In genomic region chr5:64632171-64632570, GRCm38 (mm10) we compare ENCODE assay signal across 15 mouse cellular contexts.
"Had no signal": no experiment of that assay in that cellular context is flagged by ENCODE, and none has a peak within 500 bp of the region (broad histone marks: within the 10 kb centered on the region; RNA-seq: fewer than 3 reads in every experiment).

No protein-coding gene starts in this region.

- ATAC-seq: liver, postnatal 0 days; lung, postnatal 0 days; midbrain, embryonic 13.5 days; midbrain, embryonic 16.5 days had no signal

- DNase-seq: kidney, adult 18-20 months; kidney, adult 9 months; kidney, postnatal 14 days; kidney, postnatal 4 days; layer of hippocampus, adult 9-11 months; layer of hippocampus, postnatal 36 days; liver, postnatal 0 days; lung, embryonic 14.5 days; lung, postnatal 36 days; right cerebral cortex, postnatal 4 days; thymus, adult 2 months; thymus, postnatal 14 days had no signal
